Mouse (Mus musculus) left cerebral cortex, adult 18-20 months (tissue): ENCODE data around the gene Sephs2. TPM values are rescaled to one million over a fixed set of nuclear protein-coding genes. Genes with fewer than 3 reads are reported as not detected.

ENCODE experiments used
- DNase-seq, 2 experiments: peaks; one replicate each; pipeline ENCODE4 v3.0.0; 2021 to 2022; ENCODE audit warnings: low spot score in 2 of 2, mixed read lengths in 1 of 2
- total RNA-seq, 2 experiments: library from RNA; stranded (reverse); gene quantifications; 2 replicates each; pipeline ENCODE4 v1.2.3; 2021

The Sephs2 gene
- total RNA-seq, 2 experiments from 2014 or later, result 33.4 to 35.8 TPM

DNA sequence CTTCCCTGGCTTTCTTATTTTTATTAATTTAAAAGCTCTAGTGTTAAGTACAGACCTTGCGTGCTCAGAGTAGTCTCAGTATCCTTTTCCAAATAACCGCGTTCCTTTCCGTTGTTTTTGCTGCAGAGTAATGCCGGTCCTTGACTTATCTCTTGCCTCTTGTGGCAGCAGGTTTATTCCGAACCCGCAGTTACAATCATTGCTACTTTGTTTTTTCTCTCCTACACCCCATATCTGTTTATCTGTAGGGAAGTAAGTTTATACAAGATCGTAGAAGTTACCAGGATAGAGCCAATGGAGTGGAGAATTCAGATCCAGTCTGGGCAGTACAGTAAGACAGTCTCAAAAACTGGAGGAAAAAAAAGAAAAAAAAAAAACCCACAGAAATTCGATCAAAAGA, 40.1 kb downstream of the Sephs2 start:
- DNase-seq, result no peak

DNA sequence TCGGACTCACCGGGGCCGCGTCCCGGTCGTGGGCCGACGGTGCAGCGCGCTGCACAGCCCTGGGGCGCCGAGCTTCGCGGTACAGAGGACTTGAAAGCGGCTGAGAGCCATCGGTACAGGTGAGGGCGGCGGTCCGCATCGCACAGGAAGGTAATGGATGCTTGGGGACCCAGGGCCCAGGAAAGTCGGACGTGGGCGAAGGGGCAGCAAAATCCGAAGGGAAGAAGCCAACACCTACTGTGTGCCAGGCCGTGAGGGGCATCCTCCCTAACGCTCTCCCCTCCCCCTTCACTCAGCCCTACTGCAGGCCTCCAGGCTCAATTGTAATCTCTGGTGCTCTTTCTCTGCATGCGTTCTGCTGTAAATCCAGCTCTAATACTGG, 40.5 kb downstream of the Sephs2 start:
- peak in 1 of 2 experiments; percentile 36 for DNase-seq

DNA sequence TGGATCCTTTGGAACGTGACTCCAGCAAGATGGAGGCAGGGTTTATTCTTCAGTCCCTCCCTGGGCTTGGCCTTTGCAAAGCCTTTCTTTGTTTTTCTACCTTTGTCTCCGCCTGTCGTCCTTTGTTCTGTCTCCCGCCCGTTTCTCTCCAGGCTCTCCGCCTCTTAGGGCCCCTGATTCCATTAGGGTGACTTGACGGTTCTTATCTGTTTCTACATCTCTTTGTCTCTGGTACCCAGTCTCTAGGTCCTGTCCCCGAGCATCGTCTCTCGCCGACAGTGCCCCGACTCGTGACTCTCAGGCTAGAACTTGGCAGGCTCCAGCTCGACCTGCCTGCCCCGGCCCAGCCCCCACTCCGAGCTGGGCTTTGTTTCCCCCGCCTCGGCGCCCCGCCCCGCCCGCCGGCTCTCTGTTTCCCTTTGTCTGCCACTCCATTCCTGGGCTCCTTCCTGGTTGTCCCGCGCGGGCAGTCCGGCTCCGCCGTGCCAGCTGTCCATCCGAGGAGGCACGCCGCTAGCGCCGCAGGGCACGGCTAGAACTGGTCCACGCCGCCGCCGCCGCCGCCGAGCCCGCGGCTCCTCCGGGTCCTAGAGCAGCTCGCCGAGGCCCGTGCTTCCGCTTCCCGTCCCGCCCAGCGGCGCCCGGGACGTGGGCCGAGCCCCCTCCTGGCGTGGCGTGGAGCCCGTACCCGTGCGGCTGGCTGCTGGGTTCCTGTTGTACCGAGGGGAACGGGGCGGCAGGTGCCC, 41.1 kb downstream of the Sephs2 start, which contains the start of the genes Zfp553 and Sept1:
Gene Zfp553 (plus strand): TSS at position 440 of the 746 bp plus-strand sequence.
Gene Sept1 (minus strand): TSS at position 509 of the 746 bp plus-strand sequence.
- peak; percentile 74 to 86 for DNase-seq

DNA sequence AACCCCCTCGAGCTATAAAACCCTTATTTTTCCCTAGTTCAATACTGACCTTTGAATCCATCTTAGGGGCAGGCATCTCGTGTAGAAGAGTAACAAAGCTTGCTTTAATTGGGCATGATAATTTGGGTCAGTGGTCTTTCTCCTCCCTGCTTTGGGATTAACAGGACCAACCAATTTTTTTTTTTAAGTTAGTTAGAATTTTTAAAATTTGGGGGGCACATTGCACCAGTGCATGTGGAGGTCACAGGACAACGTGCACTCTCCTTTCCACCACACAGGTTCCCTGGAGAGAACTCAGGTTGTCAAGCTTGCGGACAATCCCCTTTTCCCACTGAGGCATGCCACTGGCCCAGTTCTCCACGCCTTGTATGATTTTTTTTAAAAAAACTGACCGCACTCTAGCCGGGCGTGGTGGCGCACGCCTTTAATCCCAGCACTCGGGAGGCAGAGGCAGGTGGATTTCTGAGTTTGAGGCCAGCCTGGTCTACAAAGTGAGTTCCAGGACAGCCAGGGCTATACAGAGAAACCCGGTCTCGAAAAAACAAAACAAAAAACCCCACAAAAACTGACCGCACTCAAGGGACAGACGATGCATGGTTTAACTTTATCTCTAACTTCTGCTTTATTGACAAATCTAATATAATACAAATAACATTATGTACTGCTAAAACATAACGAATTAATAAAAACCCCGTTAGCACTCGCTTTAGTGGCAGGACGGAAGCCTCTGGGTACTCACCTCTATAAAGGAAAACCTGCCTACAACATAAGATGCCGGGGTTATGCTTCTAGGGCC, 41.8 kb downstream of the Sephs2 start:
- DNase-seq, result no peak

DNA sequence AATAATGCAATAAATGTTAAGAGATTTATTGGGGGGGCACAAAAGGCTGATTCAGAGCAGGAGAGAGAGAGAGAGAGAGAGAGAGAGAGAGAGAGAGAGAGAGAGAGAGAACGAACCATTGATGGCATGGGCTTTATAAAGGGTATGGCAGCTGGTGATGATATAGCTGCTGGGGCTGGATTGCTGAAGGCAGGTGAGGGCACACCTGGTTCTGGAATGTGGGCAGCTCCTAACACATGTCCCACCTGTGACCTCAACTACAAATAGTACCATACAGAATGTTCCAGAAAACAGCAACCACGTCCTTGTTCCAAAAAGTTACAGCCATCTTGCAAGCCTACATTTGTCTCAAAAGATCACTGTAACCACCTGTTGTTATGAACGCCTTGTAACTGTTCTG, 42.5 kb downstream of the Sephs2 start:
- DNase-seq, result no peak

DNA sequence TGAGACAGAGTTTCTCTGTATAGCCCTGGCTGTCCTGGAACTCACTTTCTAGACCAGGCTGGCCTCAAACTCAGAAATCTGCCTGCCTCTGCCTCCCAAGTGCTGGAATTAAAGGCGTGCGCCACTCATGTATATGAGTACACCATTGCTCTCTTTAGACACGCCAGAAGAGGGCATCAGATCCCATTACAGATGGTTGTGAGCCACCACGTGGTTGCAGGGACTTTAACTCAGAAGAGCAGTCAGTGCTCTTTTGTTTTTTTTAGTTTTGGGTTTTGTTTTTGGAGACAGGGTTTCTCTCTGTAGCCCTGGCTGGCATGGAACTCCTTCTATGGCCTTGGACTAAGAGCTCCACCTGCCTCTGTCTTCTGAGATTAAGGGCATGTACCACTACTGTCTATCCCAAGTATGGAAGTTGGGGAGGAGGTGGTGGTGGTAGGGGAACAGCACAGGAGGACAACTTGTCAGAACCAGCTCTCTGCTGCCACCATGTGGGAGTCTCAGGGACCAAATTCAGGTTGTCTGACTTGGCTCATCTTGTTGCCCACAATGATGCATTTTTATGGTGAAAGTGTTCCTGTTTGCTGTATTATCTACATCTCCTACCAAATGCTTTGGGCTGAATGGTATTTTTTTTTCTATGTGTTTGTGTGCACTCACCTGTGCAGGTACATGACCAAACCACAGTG, 45.1 kb downstream of the Sephs2 start:
- peak; percentile 83 to 90 for DNase-seq

DNA sequence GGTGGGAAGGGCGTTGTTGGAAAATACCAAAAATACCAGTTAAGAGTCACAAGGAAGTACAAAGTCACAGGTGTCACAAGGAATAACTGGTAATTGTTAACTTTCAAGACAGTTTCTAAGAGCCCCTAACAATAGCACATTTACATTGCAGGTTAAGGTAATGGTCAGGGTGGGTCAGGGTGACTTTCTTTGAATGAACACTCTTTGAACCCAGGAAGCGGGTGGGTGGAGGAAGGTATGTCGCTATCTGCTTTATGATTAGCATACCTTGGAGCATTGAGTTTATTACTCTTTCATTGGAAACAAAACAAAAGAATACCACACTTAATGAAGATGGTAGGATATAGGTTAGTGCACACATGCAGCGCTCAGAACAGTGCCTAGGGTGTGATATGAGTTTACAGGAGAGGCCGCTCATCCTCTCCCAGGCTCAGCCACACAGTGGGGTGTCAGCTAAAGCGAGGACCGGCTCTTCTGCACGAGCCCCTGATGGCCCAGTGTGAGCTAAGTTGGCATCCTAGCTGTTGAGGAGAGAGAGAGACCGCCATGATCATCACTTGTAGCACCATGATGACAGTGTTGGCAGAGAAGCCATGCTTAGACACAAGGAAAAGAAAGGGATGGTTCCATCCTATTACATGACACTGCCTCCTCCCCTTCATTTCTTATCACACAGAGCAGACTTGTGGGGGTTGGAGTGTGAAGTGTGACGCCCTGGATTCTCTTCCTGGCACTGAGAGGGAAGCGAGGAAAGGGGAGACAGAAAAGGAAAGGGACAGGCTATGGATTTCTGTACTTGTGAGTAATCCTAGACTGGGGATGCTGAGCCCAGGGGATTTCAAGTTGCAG, 48.5 kb downstream of the Sephs2 start:
- peak in 1 of 2 experiments; percentile 40 for DNase-seq

DNA sequence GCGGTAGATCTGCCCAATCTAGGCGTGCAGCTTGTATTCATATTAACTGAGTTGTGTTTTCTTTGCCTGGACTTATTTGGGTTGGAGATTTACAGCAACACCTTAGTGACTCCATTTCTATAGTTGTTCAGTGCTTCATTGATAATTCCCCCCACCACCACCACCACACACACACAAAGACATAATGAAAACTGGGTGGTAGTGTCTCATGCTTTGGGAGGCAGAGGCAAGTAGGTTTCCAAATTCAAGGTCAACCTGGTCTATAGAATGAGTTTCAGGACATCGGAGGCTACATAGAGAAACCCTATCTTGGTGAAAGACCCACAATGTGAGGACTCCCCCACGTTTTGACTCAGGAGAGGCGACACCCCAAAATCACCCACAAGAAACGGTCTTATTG, 49.2 kb downstream of the Sephs2 start:
- no peak for DNase-seq

DNA sequence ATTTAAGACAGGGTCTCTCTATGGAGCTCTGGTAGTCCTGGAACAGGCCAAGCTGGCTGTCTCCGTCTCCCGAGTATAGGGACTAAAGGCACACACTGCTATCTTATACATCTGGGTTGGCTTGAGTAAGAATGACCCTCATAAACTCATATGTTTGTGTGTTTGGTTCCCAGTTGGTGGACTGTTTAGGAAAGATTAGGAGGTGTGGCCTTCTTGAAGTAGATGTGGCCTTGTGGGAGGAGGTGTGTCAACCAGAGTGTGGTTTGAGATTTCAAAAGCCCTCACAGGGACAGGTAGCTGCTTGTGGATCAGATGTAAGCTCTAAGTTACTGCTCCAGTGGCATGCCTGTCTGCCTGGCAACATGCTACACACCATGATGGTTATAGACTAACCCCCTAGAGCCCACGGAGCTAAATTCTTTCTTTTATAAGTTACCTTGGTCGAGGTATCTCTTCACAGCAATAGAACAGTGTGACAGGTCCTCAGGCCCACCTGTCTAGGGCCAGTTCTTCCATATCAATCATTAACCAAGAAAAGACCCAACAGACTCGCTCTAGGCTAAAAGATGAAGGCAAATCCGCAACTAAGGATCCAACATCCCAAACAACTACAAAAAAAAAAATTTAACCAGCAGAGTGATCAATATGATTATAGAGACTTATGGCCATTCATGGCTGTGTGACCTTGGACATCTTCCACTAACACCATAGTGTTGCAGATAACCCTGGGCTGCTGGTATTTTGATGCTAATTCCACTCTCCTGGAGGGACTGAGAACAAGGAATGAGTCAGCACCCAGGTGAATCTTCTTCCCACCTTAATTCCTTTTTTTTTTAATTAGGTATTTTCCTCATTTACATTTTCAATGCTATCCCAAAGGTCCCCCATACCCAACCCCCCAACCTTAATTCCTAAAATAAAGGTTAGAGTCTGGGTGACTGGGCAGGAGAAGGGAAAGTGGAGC, 50.1 kb downstream of the Sephs2 start:
- no peak for DNase-seq

DNA sequence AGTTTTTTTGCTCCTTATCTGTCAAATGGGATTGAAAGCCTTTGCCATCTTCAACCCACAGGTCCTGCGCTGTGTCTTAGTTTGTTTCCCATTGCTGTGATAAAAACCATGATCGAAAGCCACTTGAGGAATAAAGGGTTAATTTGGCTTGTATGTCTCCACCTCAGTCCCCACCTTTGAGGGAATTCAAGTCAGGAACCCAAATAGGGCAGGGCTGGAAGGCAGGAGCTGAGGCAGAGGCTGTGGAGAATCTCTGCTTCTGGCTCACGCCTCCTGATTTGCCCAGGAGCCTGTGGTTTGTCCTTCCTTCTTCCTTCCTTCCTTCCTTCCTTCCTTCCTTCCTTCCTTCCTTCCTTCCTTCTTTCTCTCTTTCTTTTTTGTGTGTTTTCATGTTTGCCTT, 50.7 kb downstream of the Sephs2 start:
- no peak for DNase-seq

Other genes with a start within 250 kb of the Sephs2 start
- gene Maz, start 247.0 kb downstream of the Sephs2 start, total RNA-seq, result 100 to 1,000 TPM; 205 to 207 TPM
- gene Kif22, start 231.6 kb downstream of the Sephs2 start, total RNA-seq, result 1 to 10 TPM; 3.6 to 5.7 TPM
- gene Zg16, start 186.7 kb downstream of the Sephs2 start, total RNA-seq, result not detected
- 1 to 10 TPM; 1.1 to 1.6 TPM for gene AI467606, start 182.7 kb downstream of the Sephs2 start, total RNA-seq
- gene Qprt, start 151.8 kb downstream of the Sephs2 start, total RNA-seq, result under 1 TPM; 0.54 to 0.63 TPM
- gene Spn, start 136.2 kb downstream of the Sephs2 start, total RNA-seq, result under 1 TPM; 0.09 to 0.16 TPM
- 10 to 100 TPM; 88.0 to 90.2 TPM for gene Cd2bp2, start 78.0 kb downstream of the Sephs2 start, total RNA-seq
- gene Tbc1d10b, start 65.6 kb downstream of the Sephs2 start, total RNA-seq, result 10 to 100 TPM; 90.8 to 94.1 TPM
- gene Mylpf, start 65.2 kb downstream of the Sephs2 start, total RNA-seq, result 1 to 10 TPM; 2.1 to 3.0 TPM
- 10 to 100 TPM; 21.3 to 22.1 TPM for gene Zfp553, start 41.0 kb downstream of the Sephs2 start, total RNA-seq
- gene Sept1, start 40.9 kb downstream of the Sephs2 start, total RNA-seq, result 1 to 10 TPM; 4.4 to 4.5 TPM
- gene Zfp771, start 29.8 kb downstream of the Sephs2 start, total RNA-seq, result 10 to 100 TPM; 55.2 to 57.9 TPM
- 10 to 100 TPM; 20.8 to 23.2 TPM for gene Dctpp1, start 13.3 kb downstream of the Sephs2 start, total RNA-seq
- under 1 TPM; 0.42 to 0.86 TPM for gene Itgal, start 22.2 kb upstream of the Sephs2 start, total RNA-seq
- gene Zfp768, start 71.5 kb upstream of the Sephs2 start, total RNA-seq, result 10 to 100 TPM; 13.7 to 14.5 TPM
- gene Zfp747, start 102.0 kb upstream of the Sephs2 start, total RNA-seq, result 1 to 10 TPM; 6.6 to 7.4 TPM
- gene 9130019O22Rik, start 113.1 kb upstream of the Sephs2 start, total RNA-seq, result 1 to 10 TPM; 3.9 to 4.8 TPM
- gene E430018J23Rik, start 119.6 kb upstream of the Sephs2 start, total RNA-seq, result 1 to 10 TPM; 7.4 to 7.6 TPM
- gene Zfp764, start 132.8 kb upstream of the Sephs2 start, total RNA-seq, result 1 to 10 TPM; 4.3 to 4.8 TPM
- gene Zfp688, start 148.0 kb upstream of the Sephs2 start, total RNA-seq, result 10 to 100 TPM; 12.7 to 15.7 TPM
- gene Zfp689, start 175.1 kb upstream of the Sephs2 start, total RNA-seq, result 1 to 10 TPM; 5.4 to 6.2 TPM
- 10 to 100 TPM; 24.6 to 33.0 TPM for gene Prr14, start 185.6 kb upstream of the Sephs2 start, total RNA-seq
- 10 to 100 TPM; 54.5 to 57.8 TPM for gene Fbrs, start 205.1 kb upstream of the Sephs2 start, total RNA-seq
- gene Srcap, start 237.9 kb upstream of the Sephs2 start, total RNA-seq, result 10 to 100 TPM; 94.9 to 99.7 TPM
- gene Gm42715, start 245.5 kb upstream of the Sephs2 start, total RNA-seq, result 10 to 100 TPM in 1 of 2 experiments, 1 to 10 TPM in 1; 8.9 to 10.7 TPM